Mouse (Mus musculus): ENCODE data around the gene Gm3542. TPM values are rescaled to one million over a fixed set of nuclear protein-coding genes. Genes with fewer than 3 reads are reported as not detected.
"Not testable (repeated sequence)": the region's sequence is repeated elsewhere in the genome, so short reads cannot be mapped to it uniquely, and the experiment has no call there.

The Gm3542 gene
- not detected for total RNA-seq (2022)

DNA sequence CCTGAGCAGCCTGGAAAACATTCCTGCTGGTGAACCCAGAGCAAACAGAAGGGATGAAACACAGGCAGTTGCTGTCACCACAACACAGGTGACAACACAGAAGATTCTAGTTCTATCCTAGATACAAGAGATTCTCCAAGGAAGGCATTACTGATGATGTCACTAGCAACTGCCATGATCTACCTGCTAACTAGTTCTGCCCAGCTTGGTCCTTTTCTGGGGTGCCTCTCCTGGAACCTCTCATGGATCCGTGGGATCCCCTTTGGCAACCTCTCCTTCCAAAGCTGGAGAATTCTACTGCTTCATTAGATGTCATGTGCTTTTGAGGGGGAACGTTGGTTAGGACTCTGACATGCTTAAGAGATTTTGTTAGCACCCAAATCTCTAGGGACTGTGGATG lies at the start of gene Gm3542:
TSS of gene Gm3542 (minus strand) at position 101 of the 400 bp plus-strand sequence.
- not testable (repeated sequence) for DNase-seq (ENCODE audit: low spot score)

Other genes starting within 250 kb of the Gm3542 start
- gene Gm8279, start 203.4 kb downstream of the Gm3542 start, total RNA-seq (2022) = not detected
- not detected for gene Gm3317, start 170.4 kb downstream of the Gm3542 start, total RNA-seq (2022)
- gene Gm8271, start 149.1 kb downstream of the Gm3542 start, total RNA-seq (2022) = not detected
- not detected for gene Gm3526, start 74.3 kb downstream of the Gm3542 start, total RNA-seq (2022)
- not detected for gene Gm3500, start 54.1 kb upstream of the Gm3542 start, total RNA-seq (2022)
- gene Gm3194, start 120.5 kb upstream of the Gm3542 start, total RNA-seq (2022) = under 1 TPM in 3 of 4 experiments, not detected in 1; 0.30 to 0.63 (median 0.37) TPM
- gene Gm8246, start 142.9 kb upstream of the Gm3542 start, total RNA-seq (2022) = not detected
- not detected for gene Gm3187, start 149.3 kb upstream of the Gm3542 start, total RNA-seq (2022)
- not detected for gene Gm3488, start 166.7 kb upstream of the Gm3542 start, total RNA-seq (2022)
- gene Gm3532, start 203.6 kb upstream of the Gm3542 start, total RNA-seq (2022) = not detected

All from heart, adult 8-10 months (tissue).